Mouse (Mus musculus): ENCODE results near the gene Cnpy4.

The Cnpy4 gene

GRCm38 (mm10) chr5:138186950-138187638 lies at the start of gene Cnpy4, which contains the start of gene Taf6:
TSS of gene Cnpy4 (plus strand) at chr5:138187485.
TSS of gene Taf6 (minus strand) at chr5:138187451.
- peak; percentile 80 for DNase-seq (ENCODE audit: low spot score)

- no peak for DNase-seq (ENCODE audit: low spot score)
Measured at GRCm38 (mm10) chr5:138137935-138138549, 49.2 kb upstream of the Cnpy4 start.

- no peak for DNase-seq (ENCODE audit: low spot score)
Measured at GRCm38 (mm10) chr5:138138585-138138984, 48.7 kb upstream of the Cnpy4 start.

- no peak for DNase-seq (ENCODE audit: low spot score)
Measured at GRCm38 (mm10) chr5:138154390-138154789, 32.9 kb upstream of the Cnpy4 start.

GRCm38 (mm10) chr5:138155443-138155976 lies 31.8 kb upstream of the Cnpy4 start, which contains the start of gene Zfp113:
TSS of gene Zfp113 (minus strand) at chr5:138155744.
- DNase-seq (ENCODE audit: low spot score): peak; percentile 89

- DNase-seq (ENCODE audit: low spot score): no peak
Measured at GRCm38 (mm10) chr5:138160224-138160762, 27.0 kb upstream of the Cnpy4 start.

- peak; percentile 84 for DNase-seq (ENCODE audit: low spot score)
Measured at GRCm38 (mm10) chr5:138160842-138161665, 26.2 kb upstream of the Cnpy4 start, which contains the start of gene Cops6. TSS of gene Cops6 (plus strand) at chr5:138161071.

GRCm38 (mm10) chr5:138163046-138163445 lies 24.2 kb upstream of the Cnpy4 start:
- no peak for DNase-seq (ENCODE audit: low spot score)

GRCm38 (mm10) chr5:138163610-138164009 lies 23.7 kb upstream of the Cnpy4 start:
- no peak for DNase-seq (ENCODE audit: low spot score)

- DNase-seq (ENCODE audit: low spot score): no peak
Measured at GRCm38 (mm10) chr5:138165594-138165993, 21.7 kb upstream of the Cnpy4 start.

- peak; percentile 92 for DNase-seq (ENCODE audit: low spot score)
Measured at GRCm38 (mm10) chr5:138170936-138171561, 16.2 kb upstream of the Cnpy4 start.

GRCm38 (mm10) chr5:138171695-138172491 lies 15.4 kb upstream of the Cnpy4 start, which contains the start of the genes Ap4m1 and Mcm7:
TSS of gene Ap4m1 (plus strand) at chr5:138172002.
TSS of gene Mcm7 (minus strand) at chr5:138172422.
- peak; percentile 95 for DNase-seq (ENCODE audit: low spot score)

GRCm38 (mm10) chr5:138173217-138173616 lies 14.1 kb upstream of the Cnpy4 start:
- DNase-seq (ENCODE audit: low spot score): no peak

- DNase-seq (ENCODE audit: low spot score): peak; percentile 78
Measured at GRCm38 (mm10) chr5:138187661-138188306, 499 bp downstream of the Cnpy4 start.

GRCm38 (mm10) chr5:138193771-138194727 lies 6.8 kb downstream of the Cnpy4 start, which contains the start of gene Mblac1:
TSS of gene Mblac1 (plus strand) at chr5:138194314.
- peak; percentile 77 for DNase-seq (ENCODE audit: low spot score)

- no peak for DNase-seq (ENCODE audit: low spot score)
Measured at GRCm38 (mm10) chr5:138194755-138195345, 7.6 kb downstream of the Cnpy4 start.

- DNase-seq (ENCODE audit: low spot score): no peak
Measured at GRCm38 (mm10) chr5:138195463-138195862, 8.2 kb downstream of the Cnpy4 start.

GRCm38 (mm10) chr5:138199576-138199975 lies 12.3 kb downstream of the Cnpy4 start:
- DNase-seq (ENCODE audit: low spot score): no peak
